Mouse (Mus musculus): ENCODE data around the gene Gpr85.

DNA sequence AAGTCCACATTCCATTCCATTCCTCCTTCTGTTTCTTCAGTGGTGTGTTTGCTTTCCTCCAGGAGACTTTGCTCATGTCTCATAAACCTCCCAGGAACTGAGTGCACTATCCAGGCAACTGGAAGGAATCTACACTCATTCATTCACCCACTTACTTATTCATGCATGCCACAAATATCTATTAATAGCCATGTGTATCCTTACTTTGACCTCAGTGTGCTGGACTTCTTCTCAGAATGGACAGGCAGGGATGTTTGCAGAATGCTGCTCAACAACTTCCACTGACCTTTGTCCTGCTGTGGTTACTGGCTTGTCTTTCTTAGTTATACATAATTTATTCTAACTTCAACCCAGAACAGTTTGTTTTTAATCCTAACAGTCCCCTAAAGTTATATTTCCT, 23.1 kb downstream of the Gpr85 start:
- no peak for TF ChIP-seq CTCF (IDR thresholded peaks at IDR 0.05; ENCODE audit: low read depth)
- no peak for TF ChIP-seq EP300 (optimal IDR thresholded peaks at IDR 0.05)

All from stomach, postnatal 0 days (tissue).